Mouse (Mus musculus) lung, embryonic 14.5 days (tissue): ENCODE results near the gene Dlx1. TPM values are rescaled to one million over a fixed set of nuclear protein-coding genes. Genes with fewer than 3 reads are reported as not detected.
A peak's percentile ranks its signal among the peaks of the same experiment; 100 is the strongest.

Experiments
- ATAC-seq: fragments of 200-750 bp; cut with Nextera tagmentation; 2 replicates; pipeline ENCODE4 v1.8.0; 2017; ENCODE audit warnings: mild to moderate bottlenecking, moderate TSS enrichment, moderate library complexity; ENCODE audit not compliant: insufficient read depth
- DNase-seq: peaks from one replicate; pipeline ENCODE4 v3.0.0-alpha.2; 2015
- H3K27ac ChIP-seq: fragments of 300-500 bp; sonication (generic); 2 replicates; pipeline ENCODE4 v1.5.1; 2014; ENCODE audit warnings: low read depth, mild to moderate bottlenecking, moderate library complexity
- H3K27me3 ChIP-seq: fragments of 300-500 bp; sonication (generic); 2 replicates; pipeline ENCODE4 v1.6.1; 2014; ENCODE audit warnings: low read length, control low read depth; ENCODE audit not compliant: insufficient read depth
- H3K36me3 ChIP-seq: fragments of 300-500 bp; sonication (generic); 2 replicates; pipeline ENCODE4 v1.6.1; 2014; ENCODE audit warnings: control low read depth; ENCODE audit not compliant: insufficient read depth
- H3K4me1 ChIP-seq: fragments of 300-500 bp; sonication (generic); 2 replicates; pipeline ENCODE4 v1.6.1; 2014; ENCODE audit warnings: antibody characterized with exemption, control low read depth; ENCODE audit not compliant: insufficient read depth
- H3K4me2 ChIP-seq: fragments of 300-500 bp; sonication (generic); 2 replicates; pipeline ENCODE4 v1.6.1; 2014; ENCODE audit warnings: mild to moderate bottlenecking
- H3K4me3 ChIP-seq: fragments of 300-500 bp; sonication (generic); 2 replicates; pipeline ENCODE4 v1.5.1; 2014; ENCODE audit warnings: low read depth, low read length
- H3K9ac ChIP-seq: fragments of 300-500 bp; sonication (generic); 2 replicates; pipeline ENCODE4 v1.6.1; 2014
- H3K9me3 ChIP-seq: fragments of 300-500 bp; sonication (generic); 2 replicates; pipeline ENCODE4 v1.6.1; 2016; ENCODE audit warnings: low read depth, low read length, control low read depth
- CTCF ChIP-seq: IDR thresholded peaks from 2 replicates; pipeline ENCODE4 v1.5.1; 2016; ENCODE audit warnings: antibody characterized with exemption, low read depth
- WGBS: fragments of 180-500 bp; shearing (Covaris S2); extraction: QIAGEN DNeasy Blood & Tissue Kit; methylation state at CpG from one replicate; pipeline ENCODE4 v1.1.7; 2014; 5-methylcytosine and 5-hydroxymethylcytosine counted together
- polyA plus RNA-seq: library from polyadenylated mRNA; unstranded; fragments of >200 nt; fragmentation: Nextera tagmentation; extraction: Ambion mirVana; gene quantifications from 2 replicates; pipeline ENCODE4 v1.2.1, GENCODE M21; 2014

The Dlx1 gene
- polyA plus RNA-seq, 1 experiment from 2014 or later = not detected

GRCm38 (mm10) chr2:71534242-71535052 is 6.5 kb downstream of the Dlx1 start:
- no peak overlapping the region for H3K4me3 ChIP-seq
- no peaks in the 10 kb centered on the region for H3K9me3 ChIP-seq
- WGBS = 1% methylated on average over 20 of the region's 20 CpGs
- DNase-seq (peak; percentile 5), ATAC-seq (no peak)
- H3K27me3 ChIP-seq = peaks cover 97% of the 10 kb centered on the region
- H3K9ac ChIP-seq = no peak overlapping the region
- no peak overlapping the region for H3K4me2 ChIP-seq
- no peaks in the 10 kb centered on the region for H3K36me3 ChIP-seq
- no peak overlapping the region for H3K27ac ChIP-seq
- TF ChIP-seq CTCF = no peak
- no peaks in the 10 kb centered on the region for H3K4me1 ChIP-seq

GRCm38 (mm10) chr2:71540611-71541417 is 12.9 kb downstream of the Dlx1 start:
- Histone ChIP-seq H3K27me3 (peaks cover 100% of the 10 kb centered on the region), H3K9me3 (no peaks in the 10 kb centered on the region), H3K27ac (no peak overlapping the region), H3K4me3 (peak overlapping the region; percentile 16), H3K4me2 (peak overlapping the region; percentile 33; the same call in 1 of the 2 replicates), H3K4me1 (peaks cover 5% of the 10 kb centered on the region; the same call in 1 of the 2 replicates), H3K9ac (no peak overlapping the region), H3K36me3 (no peaks in the 10 kb centered on the region)
- DNase-seq (peak; percentile 23), ATAC-seq (no peak)
- no peak for TF ChIP-seq CTCF
- 2% methylated on average over 48 of the region's 48 CpGs for WGBS

- H3K4me3 ChIP-seq = peak overlapping the region; percentile 16
- DNase-seq = no peak
- H3K9ac ChIP-seq = no peak overlapping the region
- peak overlapping the region; percentile 33; the same call in 1 of the 2 replicates for H3K4me2 ChIP-seq
- no peaks in the 10 kb centered on the region for H3K36me3 ChIP-seq
- peaks cover 5% of the 10 kb centered on the region; the same call in 1 of the 2 replicates for H3K4me1 ChIP-seq
- no peaks in the 10 kb centered on the region for H3K9me3 ChIP-seq
- peaks cover 100% of the 10 kb centered on the region for H3K27me3 ChIP-seq
- no peak for TF ChIP-seq CTCF
- 3% methylated on average over 37 of the region's 37 CpGs for WGBS
- no peak overlapping the region for H3K27ac ChIP-seq
- ATAC-seq = no peak
Measured at GRCm38 (mm10) chr2:71541418-71542226, 13.7 kb downstream of the Dlx1 start.

GRCm38 (mm10) chr2:71542227-71542815 is 14.4 kb downstream of the Dlx1 start:
- H3K36me3 ChIP-seq = no peaks in the 10 kb centered on the region
- peak; percentile 3 for DNase-seq
- H3K9me3 ChIP-seq = no peaks in the 10 kb centered on the region
- peaks cover 5% of the 10 kb centered on the region; the same call in 1 of the 2 replicates for H3K4me1 ChIP-seq
- ATAC-seq = no peak
- no peak overlapping the region for H3K4me3 ChIP-seq
- no peak overlapping the region for H3K4me2 ChIP-seq
- 4% methylated on average over 11 of the region's 11 CpGs for whole genome bisulfite sequencing
- no peak for TF ChIP-seq CTCF
- H3K27me3 ChIP-seq = peaks cover 100% of the 10 kb centered on the region
- H3K27ac ChIP-seq = no peak overlapping the region
- H3K9ac ChIP-seq = no peak overlapping the region

GRCm38 (mm10) chr2:71542816-71543301 is 14.9 kb downstream of the Dlx1 start:
- H3K4me1 ChIP-seq = peaks cover 5% of the 10 kb centered on the region; the same call in 1 of the 2 replicates
- WGBS = under 1% methylated on average over 29 of the region's 30 CpGs

GRCm38 (mm10) chr2:71543531-71543930 is 15.6 kb downstream of the Dlx1 start:
- TF ChIP-seq CTCF = no peak
- no peak for ATAC-seq
- H3K4me1 ChIP-seq = peaks cover 5% of the 10 kb centered on the region; the same call in 1 of the 2 replicates
- DNase-seq = peak; percentile 9
- H3K9me3 ChIP-seq = no peaks in the 10 kb centered on the region
- H3K36me3 ChIP-seq = no peaks in the 10 kb centered on the region
- no peak overlapping the region for H3K4me2 ChIP-seq
- WGBS = 3% methylated on average over 9 of the region's 9 CpGs
- no peak overlapping the region; the same call in 1 of the 2 replicates for H3K4me3 ChIP-seq
- H3K9ac ChIP-seq = no peak overlapping the region
- peaks cover 96% of the 10 kb centered on the region for H3K27me3 ChIP-seq
- no peak overlapping the region for H3K27ac ChIP-seq

More at GRCm38 (mm10) chr2:71542816-71543301, 14.9 kb downstream of the Dlx1 start:
- no peak for TF ChIP-seq CTCF
- no peaks in the 10 kb centered on the region for H3K36me3 ChIP-seq
- no peaks in the 10 kb centered on the region for H3K9me3 ChIP-seq
- peak overlapping the region; percentile 7 for H3K4me3 ChIP-seq
- DNase-seq (peak; percentile 57), ATAC-seq (peak; percentile 53; the same call in 1 of the 2 replicates)
- H3K4me2 ChIP-seq = peak overlapping the region; percentile 21; the same call in 1 of the 2 replicates
- H3K9ac ChIP-seq = no peak overlapping the region
- peaks cover 96% of the 10 kb centered on the region for H3K27me3 ChIP-seq
- H3K27ac ChIP-seq = no peak overlapping the region
